Mouse (Mus musculus) adrenal gland, postnatal 36 days (tissue): ENCODE measurements at regions not wholly inside any gene's neighbourhood (a gene's known extent, or its start where the extent isn't known, plus 50 kb on each side); places are given as distances from the start of the nearest gene placed in this dataset.
A peak's percentile ranks its signal among the peaks of the same experiment; 100 is the strongest.

Experiments
- DNase-seq, 2 experiments: peaks; one replicate each; pipeline ENCODE4 v3.0.0; 2021; ENCODE audit warnings: mixed read lengths in 1 of 2

GRCm38 (mm10) chr12:29213625-29214024 is 314.6 kb upstream of the Myt1l start:
- no peak for DNase-seq

- DNase-seq, result no peak
Observed at GRCm38 (mm10) chr12:29222099-29222498, 306.1 kb upstream of the Myt1l start.

- no peak for DNase-seq
Observed at GRCm38 (mm10) chr12:29226001-29226400, 302.2 kb upstream of the Myt1l start.

GRCm38 (mm10) chr12:29232492-29233447 is 295.4 kb upstream of the Myt1l start:
- DNase-seq, result no peak

GRCm38 (mm10) chr12:29236496-29236895 is 291.7 kb upstream of the Myt1l start:
- DNase-seq, result no peak

GRCm38 (mm10) chr12:29237516-29237915 is 290.7 kb upstream of the Myt1l start:
- DNase-seq, result no peak

GRCm38 (mm10) chr12:29239482-29239881 is 288.7 kb upstream of the Myt1l start:
- DNase-seq, result no peak

- no peak for DNase-seq
Observed at GRCm38 (mm10) chr12:29239975-29240374, 288.2 kb upstream of the Myt1l start.

GRCm38 (mm10) chr12:29243087-29243486 is 285.1 kb upstream of the Myt1l start:
- no peak for DNase-seq

- no peak for DNase-seq
Observed at GRCm38 (mm10) chr12:29246041-29246440, 282.1 kb upstream of the Myt1l start.

GRCm38 (mm10) chr12:29247356-29247755 is 280.8 kb upstream of the Myt1l start:
- DNase-seq, result no peak

- DNase-seq, result no peak
Observed at GRCm38 (mm10) chr12:29248459-29248858, 279.7 kb upstream of the Myt1l start.

GRCm38 (mm10) chr12:29256103-29256502 is 272.1 kb upstream of the Myt1l start:
- no peak for DNase-seq

- DNase-seq, result no peak
Observed at GRCm38 (mm10) chr12:29257011-29257734, 271.0 kb upstream of the Myt1l start.

GRCm38 (mm10) chr12:29257735-29258547 is 270.2 kb upstream of the Myt1l start:
- peak; percentile 47 to 62 for DNase-seq

GRCm38 (mm10) chr12:29258548-29258874 is 269.7 kb upstream of the Myt1l start:
- no peak for DNase-seq

GRCm38 (mm10) chr12:29258966-29259365 is 269.2 kb upstream of the Myt1l start:
- no peak for DNase-seq

- DNase-seq, result no peak
Observed at GRCm38 (mm10) chr12:29274166-29274565, 254.0 kb upstream of the Myt1l start.

GRCm38 (mm10) chr12:29275676-29276075 is 252.5 kb upstream of the Myt1l start:
- DNase-seq, result no peak

GRCm38 (mm10) chr12:29279631-29280080 is 248.5 kb upstream of the Myt1l start:
- DNase-seq, result peak; percentile 10 to 44

GRCm38 (mm10) chr12:29280081-29280788 is 247.9 kb upstream of the Myt1l start:
- DNase-seq, result peak; percentile 22 to 28
